Mouse (Mus musculus) G1E-ER4 (cell line): ENCODE results near the gene Phldb2. TPM values are rescaled to one million over a fixed set of nuclear protein-coding genes. Genes with fewer than 3 reads are reported as not detected.

Experiments used
- GATA1 ChIP-seq: IDR thresholded peaks from one replicate; pipeline ENCODE4 v1.8.0; 2012; ENCODE audit warnings: low read length, inconsistent platforms
- polyA plus RNA-seq: library from polyadenylated mRNA; stranded (reverse); fragments of >175 nt; gene quantifications from 2 replicates; pipeline ENCODE4 v1.2.3, GENCODE M21; 2012

Gene Phldb2
- polyA plus RNA-seq, 1 experiment, result not detected

DNA sequence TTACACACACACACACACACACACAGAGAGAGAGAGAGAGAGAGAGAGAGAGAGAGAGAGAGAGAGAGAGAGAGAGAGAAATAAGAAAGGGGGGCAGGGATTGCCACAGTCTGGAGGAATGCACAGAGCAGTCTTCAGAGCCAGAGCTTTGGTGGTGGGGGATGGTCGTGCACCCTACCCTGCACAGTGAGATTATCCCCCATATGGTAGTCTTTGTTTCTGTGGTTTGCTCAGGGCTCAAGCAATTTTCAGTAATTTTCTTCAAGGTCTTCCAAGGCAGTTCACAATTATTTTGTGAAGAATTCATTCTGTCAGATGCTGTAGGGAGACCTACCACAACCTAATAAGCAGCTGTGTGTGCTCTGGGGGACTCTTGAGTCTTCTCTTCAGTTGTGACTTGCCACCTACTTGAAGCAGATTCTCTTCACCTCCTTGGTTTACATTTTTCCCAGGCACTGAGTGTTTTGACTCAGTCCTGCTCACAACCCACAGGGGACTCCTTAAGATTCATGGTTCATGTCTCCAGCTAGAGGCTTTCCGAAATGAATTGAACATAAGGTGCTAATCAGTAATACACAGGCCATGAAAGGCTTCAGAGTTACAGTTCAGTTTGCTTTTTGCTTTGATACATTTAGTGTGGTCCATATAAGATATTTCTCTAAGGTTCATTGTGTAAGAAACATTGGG lies 18.5 kb downstream of the Phldb2 start:
- no peak for TF ChIP-seq GATA1

DNA sequence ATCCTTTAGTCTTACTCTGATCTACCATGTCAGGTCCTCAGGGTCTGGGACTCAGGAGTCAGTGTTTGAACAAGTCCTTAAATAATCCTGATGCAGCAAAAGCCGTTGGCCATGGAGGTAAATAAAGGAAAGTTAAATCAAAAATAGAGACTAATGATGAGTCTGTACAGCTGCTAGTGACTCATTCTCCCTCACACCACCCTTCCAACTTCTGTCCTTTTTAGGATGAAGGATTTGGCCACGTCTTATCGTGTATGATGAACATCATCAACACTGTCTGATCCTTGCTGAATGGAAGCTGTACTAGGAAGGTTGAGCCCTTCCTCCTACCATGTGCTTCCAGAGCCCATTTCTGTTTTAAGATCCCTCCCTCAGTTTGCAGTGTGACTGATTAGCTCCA lies 23.1 kb downstream of the Phldb2 start:
- TF ChIP-seq GATA1, result no peak

- TF ChIP-seq GATA1, result no peak
Observed at GRCm38 (mm10) chr16:45928090-45928489, 25.3 kb downstream of the Phldb2 start.

GRCm38 (mm10) chr16:45927601-45928000 lies 25.8 kb downstream of the Phldb2 start:
- no peak for TF ChIP-seq GATA1

DNA sequence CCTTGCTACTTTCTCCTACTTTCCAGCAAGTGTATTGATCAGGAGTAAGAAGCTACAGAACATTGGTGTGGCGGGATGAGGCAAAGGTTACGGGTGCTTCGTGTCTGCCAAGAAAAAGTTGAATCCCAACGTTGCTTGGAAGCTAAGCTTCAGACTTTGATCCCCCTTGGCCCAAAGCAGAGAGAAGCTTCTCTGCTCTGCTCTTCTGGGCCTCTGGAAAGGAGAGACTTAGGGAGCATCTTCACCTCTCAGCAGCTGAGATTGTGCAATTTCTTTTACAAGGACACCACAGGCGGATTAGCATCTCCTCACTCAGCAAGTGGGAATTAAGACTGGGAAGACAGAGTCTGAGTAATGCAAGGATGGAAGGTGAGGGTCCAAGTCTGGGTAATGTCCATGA lies 26.5 kb downstream of the Phldb2 start:
- no peak for TF ChIP-seq GATA1

GRCm38 (mm10) chr16:45923731-45924424 lies 29.5 kb downstream of the Phldb2 start:
- TF ChIP-seq GATA1, result no peak

- TF ChIP-seq GATA1, result no peak
Observed at GRCm38 (mm10) chr16:45922546-45923229, 30.7 kb downstream of the Phldb2 start.

GRCm38 (mm10) chr16:45919572-45919971 lies 33.8 kb downstream of the Phldb2 start:
- TF ChIP-seq GATA1, result no peak

DNA sequence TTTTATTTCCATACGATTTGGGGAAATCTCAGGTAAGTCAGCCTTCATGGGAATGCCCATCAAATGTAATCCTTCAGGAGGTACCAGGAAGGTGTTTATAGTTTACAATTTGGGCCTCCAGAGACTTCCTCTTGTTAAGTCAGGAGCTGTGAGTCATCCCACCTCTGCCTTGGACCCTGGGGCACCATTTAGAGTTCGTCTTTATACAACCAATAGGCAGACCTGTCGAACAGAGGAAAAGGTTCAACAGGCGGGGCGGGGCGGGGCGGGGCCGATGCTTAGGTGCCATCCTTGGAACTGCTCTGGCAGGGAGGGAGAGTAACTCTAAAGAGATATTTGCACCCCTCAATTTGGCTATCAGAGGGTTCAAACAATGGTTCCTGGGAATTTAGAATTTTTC lies 49.8 kb downstream of the Phldb2 start:
- no peak for TF ChIP-seq GATA1

GRCm38 (mm10) chr16:45898459-45898858 lies 54.9 kb downstream of the Phldb2 start:
- no peak for TF ChIP-seq GATA1

DNA sequence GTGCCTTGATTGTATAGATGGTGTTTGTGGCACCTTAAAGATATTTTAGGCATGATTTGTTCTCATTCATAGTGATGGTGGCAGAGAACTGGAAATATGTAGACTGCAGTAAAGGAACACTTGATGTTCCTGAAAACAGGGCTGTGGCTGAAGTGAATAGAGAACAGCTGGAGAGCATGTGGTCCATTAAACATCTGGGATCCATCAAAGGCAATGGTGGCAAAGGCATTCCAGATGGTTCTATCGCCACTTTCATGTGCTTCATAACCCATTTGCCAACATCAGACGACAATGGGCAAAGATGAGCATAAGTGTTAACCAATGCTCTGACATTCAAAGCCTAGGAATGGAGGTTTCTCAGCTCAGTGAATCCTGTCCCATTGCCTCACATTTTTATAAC lies 56.8 kb downstream of the Phldb2 start:
- no peak for TF ChIP-seq GATA1

- no peak for TF ChIP-seq GATA1
Observed at GRCm38 (mm10) chr16:45894998-45895397, 58.4 kb downstream of the Phldb2 start.

GRCm38 (mm10) chr16:45893796-45894195 lies 59.6 kb downstream of the Phldb2 start:
- TF ChIP-seq GATA1, result no peak

DNA sequence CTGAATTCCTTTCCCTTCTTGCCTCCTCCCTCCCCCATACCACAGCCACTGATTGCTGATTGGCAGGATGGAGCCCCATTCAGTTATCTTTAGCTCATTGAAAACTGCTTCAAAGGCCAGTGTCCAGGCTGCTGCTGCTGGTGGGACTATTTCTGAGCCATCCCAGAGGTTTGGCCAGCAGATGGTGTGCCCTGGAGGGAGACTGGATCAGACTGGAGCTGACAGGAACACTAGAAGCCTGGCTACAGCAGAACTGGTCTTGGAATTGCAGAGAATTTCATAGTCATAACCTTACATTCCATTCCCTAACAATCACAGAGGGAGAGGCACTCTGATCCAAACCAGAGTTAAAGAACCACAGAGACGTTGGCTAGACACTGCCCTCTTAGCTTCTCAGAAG lies 60.5 kb downstream of the Phldb2 start:
- no peak for TF ChIP-seq GATA1

DNA sequence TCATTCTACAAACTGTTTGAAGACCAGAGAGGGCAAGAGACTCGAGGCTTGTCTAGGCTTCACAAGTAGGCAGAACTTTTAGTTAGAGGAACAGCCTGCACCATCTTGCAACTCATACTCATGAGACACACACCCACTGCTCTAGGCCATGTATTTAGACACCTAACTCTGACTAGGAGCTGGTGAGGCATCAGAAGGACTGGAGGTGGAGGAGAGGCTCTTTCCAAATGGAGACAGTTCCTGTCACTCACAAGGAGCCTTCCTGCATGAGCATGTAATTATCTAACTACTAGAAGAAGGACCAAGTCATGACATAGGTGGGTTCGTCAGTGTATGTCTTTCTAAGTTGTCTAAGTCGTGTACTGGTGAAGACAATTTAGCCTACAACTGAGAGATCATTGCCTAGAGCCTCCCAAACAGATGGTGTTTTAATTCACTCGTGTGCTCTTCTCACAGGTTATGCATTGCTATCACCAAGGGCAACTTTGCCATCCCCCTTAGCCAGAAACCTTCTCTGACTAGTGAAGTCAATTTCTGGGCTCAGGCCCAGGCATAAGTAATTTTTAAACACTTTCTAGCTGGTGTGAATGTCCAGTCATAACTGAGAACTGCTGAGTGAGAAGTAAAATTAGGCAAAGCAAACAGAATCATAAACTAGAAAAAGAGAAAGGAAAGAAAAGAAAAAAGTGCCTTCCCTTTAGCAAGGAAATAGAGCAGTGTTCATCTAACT lies 62.8 kb downstream of the Phldb2 start:
- TF ChIP-seq GATA1, result no peak

DNA sequence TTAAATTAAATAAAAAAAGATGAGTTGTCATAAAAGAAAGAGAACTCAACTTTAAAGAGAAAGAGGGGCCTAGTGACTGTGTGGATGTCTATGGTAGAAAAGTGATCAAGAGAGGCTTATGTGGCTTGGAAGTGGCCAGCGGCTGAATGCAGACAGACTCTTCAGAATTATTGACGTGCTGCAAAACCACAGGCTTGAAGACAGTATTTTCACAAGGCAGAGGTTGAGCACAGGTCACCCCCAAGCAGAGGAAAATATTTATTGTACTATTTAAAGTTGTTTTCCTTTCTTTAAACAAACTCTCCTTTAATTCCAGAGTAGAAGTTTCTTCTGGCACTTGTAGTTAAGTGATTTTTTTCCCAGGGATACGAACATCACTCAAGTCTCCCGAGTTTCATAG lies 63.8 kb downstream of the Phldb2 start:
- TF ChIP-seq GATA1, result no peak
